Mouse (Mus musculus) lung, postnatal 0 days (tissue): ENCODE data around the gene R3hdml.

Source experiments
- CTCF ChIP-seq: IDR thresholded peaks from 2 replicates; pipeline ENCODE4 v1.5.1; 2016; ENCODE audit warnings: antibody characterized with exemption, mild to moderate bottlenecking
- EP300 ChIP-seq: IDR thresholded peaks from 2 replicates; pipeline ENCODE4 v1.6.1; 2016; ENCODE audit warnings: antibody characterized with exemption, mild to moderate bottlenecking, control low read depth

- TF ChIP-seq CTCF (peak; percentile 64), EP300 (no peak)
Observed at GRCm38 (mm10) chr2:163452738-163453137, 39.4 kb upstream of the R3hdml start.
